Mouse (Mus musculus) brain, embryonic 14.5 days (tissue): Measurements from ENCODE around the gene Pskh1.

Source experiments
- CTCF ChIP-seq: fragments of 200-500 bp; IDR thresholded peaks from 2 replicates; pipeline ENCODE4 v1.5.1; 2012; ENCODE audit warnings: inconsistent platforms, mild to moderate bottlenecking, moderate library complexity, borderline replicate concordance; ENCODE audit not compliant: insufficient read depth, insufficient read length; ENCODE audit errors: extremely low read depth
- POLR2A ChIP-seq: fragments of 200-500 bp; IDR thresholded peaks from 2 replicates; pipeline ENCODE4 v1.6.1; 2012; ENCODE audit warnings: mild to moderate bottlenecking, inconsistent platforms, borderline replicate concordance; ENCODE audit not compliant: poor library complexity, insufficient read depth, insufficient read length, severe bottlenecking; ENCODE audit errors: extremely low read depth

DNA sequence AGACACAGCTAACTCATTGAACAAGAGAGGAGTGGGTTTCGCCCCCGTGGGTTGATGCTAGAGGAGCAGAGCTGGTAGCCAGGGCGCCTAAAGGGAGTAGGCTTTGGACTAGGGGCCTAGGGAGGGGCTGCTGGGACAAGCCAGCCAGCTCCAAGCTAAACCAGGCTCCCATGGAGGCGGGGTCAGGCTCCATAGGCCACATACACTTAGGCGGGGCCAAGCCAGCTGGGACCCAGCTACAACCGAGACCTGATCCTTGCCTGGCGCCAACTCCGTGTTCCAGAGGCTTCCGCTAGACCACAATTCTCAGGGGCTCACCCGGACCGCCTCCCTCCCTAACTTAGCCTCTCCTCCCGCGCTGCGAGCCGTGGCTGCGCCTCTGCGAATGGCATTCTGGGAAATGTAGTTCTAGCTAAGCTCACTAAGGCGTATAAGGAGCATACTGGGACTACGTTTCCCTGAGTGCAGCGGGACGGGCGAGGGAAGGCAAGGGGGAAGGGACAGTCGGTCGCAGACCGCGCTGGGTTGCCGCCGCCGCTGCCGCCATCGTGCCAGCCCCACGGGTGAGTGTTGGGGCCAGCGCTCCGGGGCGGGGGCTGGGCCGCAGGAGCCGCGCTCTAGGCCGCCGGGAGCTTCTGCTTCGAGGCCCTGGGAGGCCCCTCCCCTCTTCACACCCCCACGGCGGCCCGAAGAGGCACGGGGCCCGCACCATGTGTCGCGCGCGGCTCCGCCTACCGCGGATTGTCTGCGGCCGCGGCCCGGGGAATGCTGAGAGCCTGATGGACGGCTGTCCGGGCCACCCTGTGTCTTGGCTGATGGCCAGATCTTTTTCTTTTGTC lies 39.9 kb upstream of the Pskh1 start, which contains the start of gene Nutf2:
- TF ChIP-seq CTCF (no peak), POLR2A (peak; percentile 95)
